14 mouse cellular contexts compared by ENCODE assay signal in the genomic region with DNA sequence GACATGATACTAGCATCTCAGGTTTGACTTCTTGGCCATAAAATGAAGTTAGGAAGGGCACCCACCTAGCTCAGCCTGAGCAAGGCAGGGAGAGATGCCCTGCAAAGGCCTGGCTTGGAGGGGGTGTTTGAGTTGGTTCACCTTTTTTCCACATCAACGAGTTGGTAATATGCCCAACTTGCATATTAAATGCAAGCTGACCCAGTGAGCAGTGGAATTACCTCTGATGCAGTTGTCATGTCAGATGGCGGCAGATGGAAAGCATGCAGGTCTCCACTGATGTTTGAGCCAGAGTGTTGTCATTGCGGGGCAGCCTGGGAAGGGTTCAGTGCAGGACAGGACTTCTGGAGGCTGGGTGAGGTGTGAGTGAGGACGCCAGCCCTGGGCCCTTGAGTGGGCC. TPM values are rescaled to one million over a fixed set of nuclear protein-coding genes. Genes with fewer than 3 reads are reported as not detected.
"Had no signal": no experiment of that assay in that cellular context is flagged by ENCODE, and none has a peak within 500 bp of the region (broad histone marks: within the 10 kb centered on the region; RNA-seq: fewer than 3 reads in every experiment).

No protein-coding gene starts in this region.

- H3K4me2 ChIP-seq: limb, embryonic 12.5 days; liver, embryonic 12.5 days; neural tube, embryonic 15.5 days had no signal

- DNase-seq: layer of hippocampus, adult 9-11 months; layer of hippocampus, postnatal 36 days; lung, adult 2 months; lung, postnatal 10 days; lung, postnatal 4 days; midbrain, embryonic 14.5 days; right cerebral cortex, adult 18-20 months; right cerebral cortex, postnatal 25 days; thymus, postnatal 36 days had no signal

- H3K4me3 ChIP-seq: limb, embryonic 12.5 days; liver, embryonic 12.5 days; midbrain, embryonic 10.5 days; myocyte; neural tube, embryonic 15.5 days had no signal

- ATAC-seq: liver, embryonic 12.5 days had no signal

- H3K9me3 ChIP-seq: limb, embryonic 12.5 days; liver, embryonic 12.5 days; midbrain, embryonic 10.5 days; neural tube, embryonic 15.5 days had no signal

- H3K27ac ChIP-seq: limb, embryonic 12.5 days; liver, embryonic 12.5 days; midbrain, embryonic 10.5 days; neural tube, embryonic 15.5 days had no signal

- H3K27me3 ChIP-seq: limb, embryonic 12.5 days; neural tube, embryonic 15.5 days had no signal

- H3K9ac ChIP-seq: limb, embryonic 12.5 days; liver, embryonic 12.5 days; neural tube, embryonic 15.5 days had no signal

RNA-seq across cellular contexts. Expression of gene Lrrc74b, which starts 49.6 kb away (rescaled TPM):
- polyA plus RNA-seq: limb, embryonic 12.5 days; liver, embryonic 12.5 days had no signal
